Mouse (Mus musculus) ES-E14 (cell line): ENCODE measurements around the gene Lrg1.

Source experiments
- CHD2 ChIP-seq: IDR thresholded peaks from 2 replicates; pipeline ENCODE4 v1.6.1; 2014; ENCODE audit warnings: mild to moderate bottlenecking, low read depth, low read length, inconsistent platforms
- HCFC1 ChIP-seq: IDR thresholded peaks from 2 replicates; pipeline ENCODE4 v1.6.1; 2012; ENCODE audit warnings: low read length, inconsistent platforms, borderline replicate concordance; ENCODE audit not compliant: insufficient read depth
- MAFK ChIP-seq: IDR thresholded peaks from 2 replicates; pipeline ENCODE4 v1.6.1; 2014; ENCODE audit warnings: mild to moderate bottlenecking, low read depth, low read length, inconsistent platforms; ENCODE audit not compliant: insufficient read depth
- ZC3H11A ChIP-seq: IDR thresholded peaks from 2 replicates; pipeline ENCODE4 v1.6.1; 2012; ENCODE audit warnings: low read depth, mild to moderate bottlenecking, inconsistent platforms, low read length, borderline replicate concordance
- ZNF384 ChIP-seq: IDR thresholded peaks from 2 replicates; pipeline ENCODE4 v1.6.1; 2012; ENCODE audit warnings: low read depth, low read length, inconsistent platforms

- peak; percentile 99 for TF ChIP-seq ZNF384
- no peak for TF ChIP-seq CHD2
- peak; percentile 15; the same call in 1 of the 2 replicates for TF ChIP-seq ZC3H11A
- no peak for TF ChIP-seq MAFK
- TF ChIP-seq HCFC1 = no peak
Observed at GRCm38 (mm10) chr17:56124377-56125275, 2.8 kb upstream of the Lrg1 start.
